Mouse (Mus musculus): ENCODE data around the gene Irf2bpl. TPM values are rescaled to one million over a fixed set of nuclear protein-coding genes. Genes with fewer than 3 reads are reported as not detected.

The Irf2bpl gene
- total and polyA plus RNA-seq, 3 experiments = 6.9 to 8.0 TPM; not detected in 1

DNA sequence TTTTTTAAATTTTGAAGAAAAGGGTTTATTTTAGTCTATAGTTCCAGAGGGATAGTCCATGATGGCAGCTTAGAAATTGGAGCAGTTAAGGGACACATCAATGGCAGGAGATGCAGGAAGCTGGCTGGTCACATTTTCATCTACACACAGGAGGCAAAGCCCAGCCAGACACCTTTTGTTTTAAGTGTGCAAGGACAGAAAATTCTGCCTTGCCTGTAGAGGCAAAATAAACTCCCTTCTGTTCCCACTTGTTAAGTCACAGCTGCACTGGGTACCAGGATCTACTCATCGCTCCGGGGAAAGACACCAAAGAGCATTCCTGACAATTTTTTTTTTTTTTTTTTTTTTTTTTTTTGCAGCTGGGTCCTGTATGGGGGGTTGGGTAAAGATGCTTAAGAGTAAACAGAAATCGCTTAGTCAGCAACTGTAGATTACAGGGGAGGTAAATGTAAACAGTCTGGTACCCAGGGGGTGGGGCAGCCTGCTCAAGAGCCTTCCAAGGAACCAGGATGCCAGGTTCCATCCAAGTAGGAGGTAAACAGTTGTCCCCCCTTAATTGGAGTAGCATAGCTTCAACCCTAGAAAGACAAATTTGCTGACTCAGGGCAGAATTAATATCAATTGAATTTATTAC is 4.4 kb downstream of the Irf2bpl start:
- DNase-seq (ENCODE audit: low read depth, low spot score) = no peak
- no peak overlapping the region for H3K27ac ChIP-seq (ENCODE audit: control insufficient read depth, low read depth, low read length)
- H3K9me3 ChIP-seq (replicated peaks; ENCODE audit: insufficient read depth, low read length) = no peaks in the 10 kb centered on the region
- no peak overlapping the region for H3K4me3 ChIP-seq (ENCODE audit: control insufficient read depth in 1 of 2, insufficient read depth in 1 of 2, low read depth in 2 of 2, low read length in 2 of 2)
- H3K36me3 ChIP-seq (ENCODE audit: control insufficient read depth in 1 of 2, insufficient read depth in 2 of 2, low read length in 2 of 2) = peaks cover 0 to 4% of the 10 kb centered on the region in 2 experiments; a peak in 1 of 4 replicates
- peaks cover 22% of the 10 kb centered on the region for H3K79me2 ChIP-seq (ENCODE audit: control insufficient read depth, insufficient read depth, low read length, poor library complexity)
- H3K4me1 ChIP-seq (ENCODE audit: control insufficient read depth in 1 of 2, insufficient read depth in 2 of 2, low read length in 2 of 2) = peaks cover 1 to 17% of the 10 kb centered on the region in 2 experiments; a peak in 3 of 4 replicates
- no peak overlapping the region for H3K9ac ChIP-seq (ENCODE audit: control insufficient read depth, low read depth, low read length, poor library complexity, severe bottlenecking)
- H3K27me3 ChIP-seq (ENCODE audit: control insufficient read depth in 1 of 2, insufficient read depth in 2 of 2, low read length in 2 of 2) = no peaks in the 10 kb centered on the region
- TF ChIP-seq MAFK (IDR thresholded peaks at IDR 0.05; ENCODE audit: borderline replicate concordance, low read depth, low read length) (peak; percentile 85), GABPA (IDR thresholded peaks at IDR 0.05; ENCODE audit: low read depth, low read length) (no peak), ZNF384 (IDR thresholded peaks at IDR 0.05; ENCODE audit: low read depth, low read length) (0 out of 2 replicates have a peak, but pooled peaks have one; percentile 14)

DNA sequence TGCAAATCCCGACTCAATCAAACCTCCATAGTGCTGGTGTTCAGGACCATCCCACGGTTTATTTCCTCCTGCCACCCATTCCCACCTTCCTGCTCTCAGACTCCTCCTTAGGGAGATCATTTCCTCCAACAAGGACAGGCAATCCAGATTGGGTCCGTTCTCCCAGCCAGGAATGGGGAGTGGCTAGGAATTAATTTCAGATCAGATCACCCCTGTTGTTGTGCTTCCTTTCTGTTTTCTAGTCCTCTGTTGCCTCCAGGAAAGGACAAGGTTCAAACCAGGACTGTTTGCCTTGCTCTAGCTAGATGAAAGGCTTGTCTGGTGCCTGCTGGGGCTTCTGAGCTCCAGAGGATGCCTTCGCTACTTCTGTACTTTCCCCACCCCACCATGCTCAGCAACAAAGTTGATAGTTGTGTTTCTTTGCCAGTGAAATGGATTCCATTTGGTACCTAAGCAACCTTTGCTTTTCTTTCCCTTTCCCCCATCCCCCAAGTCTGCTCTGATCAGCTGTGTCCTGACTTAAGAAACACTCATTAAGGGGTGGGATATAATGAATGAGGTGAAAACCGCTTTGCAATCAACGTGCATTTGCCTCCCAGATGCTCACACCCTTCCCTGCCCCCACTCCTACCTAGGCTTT is 5.0 kb downstream of the Irf2bpl start:
- H3K4me1 ChIP-seq (ENCODE audit: control insufficient read depth in 1 of 2, insufficient read depth in 2 of 2, low read length in 2 of 2) = peaks cover 0 to 15% of the 10 kb centered on the region in 2 experiments; a peak in 3 of 4 replicates
- H3K27ac ChIP-seq (ENCODE audit: control insufficient read depth, low read depth, low read length) = no peak overlapping the region
- no peaks in the 10 kb centered on the region for H3K9me3 ChIP-seq (replicated peaks; ENCODE audit: insufficient read depth, low read length)
- H3K9ac ChIP-seq (ENCODE audit: control insufficient read depth, low read depth, low read length, poor library complexity, severe bottlenecking) = no peak overlapping the region
- H3K27me3 ChIP-seq (ENCODE audit: control insufficient read depth in 1 of 2, insufficient read depth in 2 of 2, low read length in 2 of 2) = no peaks in the 10 kb centered on the region
- peaks cover 0 to 2% of the 10 kb centered on the region in 2 experiments; a peak in 1 of 4 replicates for H3K36me3 ChIP-seq (ENCODE audit: control insufficient read depth in 1 of 2, insufficient read depth in 2 of 2, low read length in 2 of 2)
- no peak for DNase-seq (ENCODE audit: low read depth, low spot score)
- H3K79me2 ChIP-seq (ENCODE audit: control insufficient read depth, insufficient read depth, low read length, poor library complexity) = peaks cover 22% of the 10 kb centered on the region
- H3K4me3 ChIP-seq (ENCODE audit: control insufficient read depth in 1 of 2, insufficient read depth in 1 of 2, low read depth in 2 of 2, low read length in 2 of 2) = no peak overlapping the region
- TF ChIP-seq MEF2A (IDR thresholded peaks at IDR 0.05; ENCODE audit: extremely low read depth, insufficient replicate concordance, low read depth, low read length, poor library complexity, severe bottlenecking) = no peak
- TF ChIP-seq NRF1 (IDR thresholded peaks at IDR 0.05; ENCODE audit: insufficient read depth, low read depth, low read length, poor library complexity, severe bottlenecking) = no peak
- no peak for TF ChIP-seq E2F4 (IDR thresholded peaks at IDR 0.05; ENCODE audit: borderline replicate concordance, low read depth, low read length)
- TF ChIP-seq ZC3H11A (IDR thresholded peaks at IDR 0.05; ENCODE audit: low read depth, low read length) = no peak
- TF ChIP-seq SMC3 (IDR thresholded peaks at IDR 0.05; ENCODE audit: low read depth, low read length) = no peak
- no peak for TF ChIP-seq USF1 (IDR thresholded peaks at IDR 0.05; ENCODE audit: low read depth, low read length)

Measured in MEL (cell line).